Mouse (Mus musculus): Measurements from ENCODE around the gene Srsf9. TPM values are rescaled to one million over a fixed set of nuclear protein-coding genes. Genes with fewer than 3 reads are reported as not detected.

Gene Srsf9
- total and polyA plus RNA-seq, 3 experiments, result 80.0 to 170 TPM; not detected in 1

DNA sequence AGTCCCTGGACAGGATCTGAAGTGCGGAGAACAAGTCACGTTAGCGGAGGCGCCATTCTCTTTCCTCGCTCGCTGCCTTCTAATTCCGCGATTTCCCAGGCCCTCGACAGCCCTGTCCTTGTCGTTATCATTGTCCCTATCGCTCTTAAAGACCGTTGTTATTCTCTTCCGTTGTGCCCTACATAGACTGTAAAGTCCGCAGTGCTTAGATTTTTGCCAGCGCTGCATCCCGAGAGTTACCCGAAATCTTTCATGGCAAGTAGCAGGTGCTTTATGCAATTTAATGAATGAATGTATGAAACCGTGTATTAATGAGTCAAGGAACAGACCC lies 22.2 kb downstream of the Srsf9 start:
- H3K36me3 ChIP-seq (ENCODE audit: control insufficient read depth in 1 of 2, insufficient read depth in 2 of 2, low read length in 2 of 2), result peaks cover 1 to 9% of the 10 kb centered on the region in 2 experiments
- peak overlapping the region; percentile 83 for H3K27ac ChIP-seq (ENCODE audit: control insufficient read depth, low read depth, low read length)
- H3K79me2 ChIP-seq (ENCODE audit: control insufficient read depth, insufficient read depth, low read length, poor library complexity), result peaks cover 40% of the 10 kb centered on the region
- H3K4me3 ChIP-seq (ENCODE audit: control insufficient read depth in 1 of 2, insufficient read depth in 1 of 2, low read depth in 2 of 2, low read length in 2 of 2), result peak overlapping the region; percentile 64 to 69
- DNase-seq (ENCODE audit: low read depth, low spot score), result no peak
- H3K27me3 ChIP-seq (ENCODE audit: control insufficient read depth in 1 of 2, insufficient read depth in 2 of 2, low read length in 2 of 2), result no peaks in the 10 kb centered on the region
- no peaks in the 10 kb centered on the region for H3K9me3 ChIP-seq (replicated peaks; ENCODE audit: insufficient read depth, low read length)
- H3K4me1 ChIP-seq (ENCODE audit: control insufficient read depth in 1 of 2, insufficient read depth in 2 of 2, low read length in 2 of 2), result peaks cover 4 to 8% of the 10 kb centered on the region in 2 experiments; a peak in 3 of 4 replicates
- peak overlapping the region; percentile 65 for H3K9ac ChIP-seq (ENCODE audit: control insufficient read depth, low read depth, low read length, poor library complexity, severe bottlenecking)
- TF ChIP-seq USF1 (IDR thresholded peaks at IDR 0.05; ENCODE audit: low read depth, low read length) (no peak), MYB (IDR thresholded peaks at IDR 0.05; ENCODE audit: low read depth, low read length) (0 out of 2 replicates have a peak, but pooled peaks have one; percentile 23), POLR2AphosphoS5 (IDR thresholded peaks at IDR 0.05; ENCODE audit: borderline replicate concordance, low read depth, low read length) (no peak), GATA1 (IDR thresholded peaks at IDR 0.05; ENCODE audit: low read depth, low read length) (peak; percentile 64; the same call in 1 of the 2 replicates), EP300 (IDR thresholded peaks at IDR 0.05; ENCODE audit: low read depth in 1 of 2, low read length in 2 of 2) (peak in 1 of 2 experiments; percentile 41; a peak in 1 of 4 replicates), MYC (IDR thresholded peaks at IDR 0.05; ENCODE audit: low read depth, low read length) (peak; percentile 6; the same call in 1 of the 2 replicates), E2F4 (IDR thresholded peaks at IDR 0.05; ENCODE audit: borderline replicate concordance, low read depth, low read length) (no peak), RCOR1 (IDR thresholded peaks at IDR 0.05; ENCODE audit: low read depth, low read length) (no peak), SIN3A (IDR thresholded peaks at IDR 0.05; ENCODE audit: low read length) (peak; percentile 83; the same call in 1 of the 2 replicates), GABPA (IDR thresholded peaks at IDR 0.05; ENCODE audit: low read depth, low read length) (no peak), MAX (IDR thresholded peaks at IDR 0.05; ENCODE audit: low read length) (no peak; the same call in 1 of the 2 replicates), SMC3 (IDR thresholded peaks at IDR 0.05; ENCODE audit: low read depth, low read length) (0 out of 2 replicates have a peak, but pooled peaks have one; percentile 9), KAT2A (conservative IDR thresholded peaks at IDR 0.05; ENCODE audit: low read depth, low read length) (no peak), MXI1 (IDR thresholded peaks at IDR 0.05; ENCODE audit: low read depth, low read length) (no peak), MAZ (IDR thresholded peaks at IDR 0.05; ENCODE audit: low read depth, low read length) (no peak), HCFC1 (IDR thresholded peaks at IDR 0.05; ENCODE audit: low read depth, low read length) (no peak)

GRCm38 (mm10) chr5:115351348-115351747 lies 24.4 kb downstream of the Srsf9 start:
- H3K27me3 ChIP-seq (ENCODE audit: control insufficient read depth in 1 of 2, insufficient read depth in 2 of 2, low read length in 2 of 2), result no peaks in the 10 kb centered on the region
- H3K4me1 ChIP-seq (ENCODE audit: control insufficient read depth in 1 of 2, insufficient read depth in 2 of 2, low read length in 2 of 2), result peaks cover 4 to 7% of the 10 kb centered on the region in 2 experiments; a peak in 3 of 4 replicates
- TF ChIP-seq TAL1 (IDR thresholded peaks at IDR 0.05; ENCODE audit: low read length) (no peak), CHD1 (IDR thresholded peaks at IDR 0.05; ENCODE audit: low read depth, low read length) (no peak), MAZ (IDR thresholded peaks at IDR 0.05; ENCODE audit: low read depth, low read length) (no peak), SMC3 (IDR thresholded peaks at IDR 0.05; ENCODE audit: low read depth, low read length) (no peak), TCF12 (IDR thresholded peaks at IDR 0.05; ENCODE audit: low read depth, low read length) (no peak), USF1 (IDR thresholded peaks at IDR 0.05; ENCODE audit: low read depth, low read length) (no peak), ZKSCAN1 (IDR thresholded peaks at IDR 0.05; ENCODE audit: low read depth, low read length) (no peak), MAX (IDR thresholded peaks at IDR 0.05; ENCODE audit: low read length) (no peak), UBTF (IDR thresholded peaks at IDR 0.05; ENCODE audit: borderline replicate concordance, insufficient read depth, low read depth, low read length) (no peak), TBP (IDR thresholded peaks at IDR 0.05; ENCODE audit: low read depth, low read length) (no peak), ZC3H11A (IDR thresholded peaks at IDR 0.05; ENCODE audit: low read depth, low read length) (no peak), NELFE (IDR thresholded peaks at IDR 0.05; ENCODE audit: low read depth, low read length) (no peak), CTCF (IDR thresholded peaks at IDR 0.05 in 2 of 3, conservative IDR thresholded peaks at IDR 0.05 in 1 of 3; ENCODE audit: control insufficient read depth in 1 of 3, insufficient read depth in 1 of 3, low read depth in 2 of 3, low read length in 3 of 3, poor library complexity in 1 of 3, severe bottlenecking in 1 of 3) (peak; percentile 17 to 45 (median 26); a peak in 3 of 6 replicates), RCOR1 (IDR thresholded peaks at IDR 0.05; ENCODE audit: low read depth, low read length) (no peak), CHD2 (IDR thresholded peaks at IDR 0.05; ENCODE audit: low read length) (no peak), USF2 (IDR thresholded peaks at IDR 0.05; ENCODE audit: borderline replicate concordance in 1 of 2, insufficient read depth in 1 of 2, low read depth in 1 of 2, low read length in 2 of 2) (no peak), RAD21 (IDR thresholded peaks at IDR 0.05; ENCODE audit: low read depth, low read length) (peak; percentile 33), GABPA (IDR thresholded peaks at IDR 0.05; ENCODE audit: low read depth, low read length) (no peak)
- H3K9ac ChIP-seq (ENCODE audit: control insufficient read depth, low read depth, low read length, poor library complexity, severe bottlenecking), result no peak overlapping the region
- H3K27ac ChIP-seq (ENCODE audit: control insufficient read depth, low read depth, low read length), result no peak overlapping the region
- no peak overlapping the region for H3K4me3 ChIP-seq (ENCODE audit: control insufficient read depth in 1 of 2, insufficient read depth in 1 of 2, low read depth in 2 of 2, low read length in 2 of 2)
- peaks cover 22% of the 10 kb centered on the region for H3K79me2 ChIP-seq (ENCODE audit: control insufficient read depth, insufficient read depth, low read length, poor library complexity)
- no peaks in the 10 kb centered on the region for H3K9me3 ChIP-seq (replicated peaks; ENCODE audit: insufficient read depth, low read length)
- H3K36me3 ChIP-seq (ENCODE audit: control insufficient read depth in 1 of 2, insufficient read depth in 2 of 2, low read length in 2 of 2), result peaks cover under 1 to 8% of the 10 kb centered on the region in 2 experiments; a peak in 2 of 4 replicates
- peak; percentile 51 for DNase-seq (ENCODE audit: low read depth, low spot score)
